Mouse (Mus musculus) adrenal gland, adult (tissue): ENCODE measurements at regions not wholly inside any gene's neighbourhood (a gene's known extent, or its start where the extent isn't known, plus 50 kb on each side); places are given as distances from the start of the nearest gene placed in this dataset.

Experiments
- DNase-seq, 2 experiments: peaks; one replicate each; pipeline ENCODE4 v3.0.0; 2022 to 2023; ENCODE audit warnings: low spot score in 1 of 2; ENCODE audit not compliant: inconsistent age in 2 of 2

- peak in 1 of 2 experiments; percentile 33 for DNase-seq
These were observed 250.0 kb upstream of the Nbea start for GRCm38 (mm10) chr3:56433495-56433894.

GRCm38 (mm10) chr3:56427201-56427600 is 243.7 kb upstream of the Nbea start:
- no peak for DNase-seq

GRCm38 (mm10) chr3:56397851-56398496 is 214.5 kb upstream of the Nbea start:
- no peak for DNase-seq

GRCm38 (mm10) chr3:56393134-56393533 is 209.6 kb upstream of the Nbea start:
- DNase-seq = no peak

GRCm38 (mm10) chr3:56380316-56380715 is 196.8 kb upstream of the Nbea start:
- no peak for DNase-seq

GRCm38 (mm10) chr3:56379500-56379899 is 196.0 kb upstream of the Nbea start:
- no peak for DNase-seq

GRCm38 (mm10) chr3:56362543-56362942 is 179.0 kb upstream of the Nbea start:
- DNase-seq = no peak

DNA sequence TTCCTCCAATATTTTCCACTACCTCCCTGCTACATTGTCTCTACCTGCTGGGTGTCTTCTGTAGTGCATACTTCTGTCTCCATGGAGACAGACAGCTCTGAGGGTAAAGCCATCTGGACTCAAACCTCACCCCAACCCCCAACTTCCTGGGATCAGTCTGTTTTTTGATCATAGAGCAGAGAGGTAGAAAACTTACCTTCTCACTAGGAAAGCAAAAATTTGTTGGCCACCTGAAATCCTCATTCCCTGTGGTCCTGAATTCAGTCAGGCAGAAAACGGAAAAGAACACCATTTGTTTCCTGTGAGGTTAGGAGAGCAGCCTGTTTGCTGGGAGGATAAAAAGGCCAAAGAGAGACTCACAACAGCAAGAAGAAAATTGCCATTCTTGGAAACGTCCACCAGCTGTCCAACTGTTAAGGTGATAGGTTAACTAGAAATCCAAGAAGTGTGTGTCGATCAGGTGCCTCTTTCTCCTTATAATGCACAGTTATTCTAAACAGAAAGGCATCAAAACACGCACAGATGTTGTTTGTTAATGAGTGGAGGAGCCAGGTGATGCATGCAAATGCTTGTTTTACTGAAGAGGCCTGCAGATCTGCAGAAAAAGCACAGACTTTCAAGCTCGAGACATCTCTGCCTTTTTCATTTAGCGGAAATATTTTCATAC is 173.7 kb upstream of the Nbea start:
- DNase-seq = no peak

DNA sequence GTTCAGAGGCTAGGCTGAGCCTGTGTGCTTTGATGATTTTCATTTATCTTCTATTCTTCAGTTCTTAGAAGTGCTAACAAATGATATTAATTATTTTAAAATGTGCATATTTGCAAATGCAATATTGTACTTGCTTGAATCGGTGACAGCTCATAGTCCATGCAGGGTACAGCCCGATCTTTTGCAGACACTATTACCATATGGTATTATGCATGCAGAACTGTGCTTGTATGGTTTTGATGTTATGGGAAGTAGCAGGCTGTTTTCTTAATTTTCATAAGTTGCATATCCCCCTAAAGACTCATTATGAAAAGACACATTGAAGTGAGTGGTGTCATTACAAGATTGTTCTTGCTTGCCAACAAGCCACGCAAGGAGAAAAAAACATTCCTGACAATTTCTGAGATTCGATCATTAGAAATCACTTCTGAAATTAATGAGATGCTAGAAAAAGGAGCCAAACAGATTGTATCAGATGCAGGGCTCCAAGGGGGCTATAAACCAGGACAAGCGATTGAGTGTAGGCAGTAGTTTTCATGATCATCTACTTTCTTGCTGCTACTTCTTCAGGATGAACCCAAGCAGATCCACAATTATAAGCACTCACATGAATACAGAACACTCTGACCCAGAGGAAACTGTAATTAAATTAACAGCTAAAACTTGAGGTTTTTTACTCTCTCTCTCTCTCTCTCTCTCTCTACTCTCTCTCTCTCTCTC is 172.8 kb upstream of the Nbea start:
- no peak for DNase-seq
